Mouse (Mus musculus) heart, postnatal 0 days (tissue): ENCODE data around the gene Zmat5.
"Not testable (repeated sequence)": the region's sequence is repeated elsewhere in the genome, so short reads cannot be mapped to it uniquely, and the experiment has no call there.

ENCODE experiments used
- CTCF ChIP-seq: IDR thresholded peaks from 2 replicates; pipeline ENCODE4 v1.5.1; 2016; ENCODE audit warnings: antibody characterized with exemption, control low read depth, low read depth
- EP300 ChIP-seq: IDR thresholded peaks from 2 replicates; pipeline ENCODE4 v1.6.1; 2016; ENCODE audit warnings: antibody characterized with exemption, low read depth

- not testable (repeated sequence) for TF ChIP-seq EP300, CTCF
Observed at GRCm38 (mm10) chr11:4710188-4710587, 5.7 kb downstream of the Zmat5 start.
